Mouse (Mus musculus) liver, embryonic 15.5 days (tissue): ENCODE results near the gene Manf. TPM values are rescaled to one million over a fixed set of nuclear protein-coding genes. Genes with fewer than 3 reads are reported as not detected.

ENCODE experiments used
- ATAC-seq: fragments of 200-750 bp; cut with Nextera tagmentation; 2 replicates; pipeline ENCODE4 v1.8.0; 2017; ENCODE audit warnings: moderate number of reproducible peaks, mild to moderate bottlenecking, moderate library complexity; ENCODE audit not compliant: insufficient read depth
- H3K27ac ChIP-seq: fragments of 300-500 bp; sonication (generic); replicated peaks from 2 replicates; pipeline ENCODE4 v1.5.1; 2015; ENCODE audit warnings: mild to moderate bottlenecking, inconsistent platforms
- H3K27me3 ChIP-seq: fragments of 300-500 bp; sonication (generic); 2 replicates; pipeline ENCODE4 v1.6.1; 2015; ENCODE audit warnings: mild to moderate bottlenecking, inconsistent platforms
- H3K36me3 ChIP-seq: fragments of 300-500 bp; sonication (generic); replicated peaks from 2 replicates; pipeline ENCODE4 v1.6.1; 2015; ENCODE audit warnings: moderate library complexity, mild to moderate bottlenecking, inconsistent platforms
- H3K4me1 ChIP-seq: fragments of 300-500 bp; sonication (generic); replicated peaks from 2 replicates; pipeline ENCODE4 v1.6.1; 2015; ENCODE audit warnings: inconsistent platforms
- H3K4me2 ChIP-seq: fragments of 300-500 bp; sonication (generic); 2 replicates; pipeline ENCODE4 v1.6.1; 2015; ENCODE audit warnings: moderate library complexity, mild to moderate bottlenecking, inconsistent platforms
- H3K4me3 ChIP-seq: fragments of 300-500 bp; sonication (generic); replicated peaks from 2 replicates; pipeline ENCODE4 v1.5.1; 2015; ENCODE audit warnings: mild to moderate bottlenecking, inconsistent platforms
- H3K9ac ChIP-seq: fragments of 300-500 bp; sonication (generic); 2 replicates; pipeline ENCODE4 v1.6.1; 2015; ENCODE audit warnings: moderate library complexity, mild to moderate bottlenecking, inconsistent platforms
- H3K9me3 ChIP-seq: fragments of 300-500 bp; sonication (generic); replicated peaks from 2 replicates; pipeline ENCODE4 v1.6.1; 2016; ENCODE audit warnings: inconsistent platforms
- WGBS: fragments of 180-500 bp; shearing (Covaris S2); methylation state at CpG from one replicate; pipeline ENCODE4 v1.1.7; 2015; ENCODE audit warnings: mixed read lengths; ENCODE audit not compliant: insufficient replicate concordance; 5-methylcytosine and 5-hydroxymethylcytosine counted together
- polyA plus RNA-seq: library from polyadenylated mRNA; unstranded; fragments of >200 nt; fragmentation: Nextera tagmentation; extraction: Ambion mirVana; gene quantifications from 2 replicates; pipeline ENCODE4 v1.2.1, GENCODE M21; 2015

The Manf gene
- 135 and 152 TPM in 2 replicates for polyA plus RNA-seq

DNA sequence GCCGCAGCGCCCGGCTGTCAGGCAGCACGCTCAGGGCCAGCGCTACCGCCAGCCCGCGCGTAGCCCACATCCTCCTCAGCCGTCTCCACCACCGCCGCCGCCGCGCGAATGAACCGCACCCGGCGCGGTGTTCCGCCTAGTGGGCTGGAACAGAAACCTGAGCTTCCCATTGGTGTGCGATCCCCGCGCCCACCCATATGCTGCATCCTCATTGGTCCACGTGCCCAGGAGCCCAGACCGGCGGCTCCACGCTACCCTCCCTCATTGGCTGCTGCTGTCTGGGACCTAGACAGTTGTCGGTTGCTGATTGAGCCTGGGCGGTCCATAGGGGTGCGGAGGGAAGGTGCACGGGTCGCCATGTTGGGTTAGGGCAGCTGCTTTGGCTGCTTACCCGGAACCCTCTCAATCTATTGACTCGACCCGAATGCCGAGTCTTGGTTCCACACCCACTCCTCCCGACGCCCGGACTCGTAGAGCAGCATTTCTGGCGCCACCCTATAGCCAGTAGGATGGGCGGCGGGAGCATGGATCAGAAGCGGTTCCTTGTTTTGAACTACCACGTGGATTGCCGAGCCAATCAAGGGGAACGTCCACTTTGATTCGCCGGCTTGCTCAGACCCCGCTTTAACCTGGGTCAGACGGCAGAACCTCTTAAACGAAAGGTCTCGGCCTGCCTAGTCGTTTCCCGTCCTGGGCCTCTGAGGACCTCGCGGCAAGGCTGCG lies at the start of gene Manf:
Manf (minus strand) TSS at position 151 of the 723 bp plus-strand sequence.
- Histone ChIP-seq H3K27me3 (no peaks in the 10 kb centered on the region), H3K4me2 (peak within 1 kb of the TSS; percentile 90), H3K27ac (peak within 1 kb of the TSS; percentile 93), H3K9ac (peak within 1 kb of the TSS; percentile 96), H3K9me3 (no peaks in the 10 kb centered on the region), H3K36me3 (peaks cover 33% of the 10 kb centered on the region), H3K4me3 (peak within 1 kb of the TSS; percentile 98), H3K4me1 (peaks cover 52% of the 10 kb centered on the region)
- under 1% methylated on average over 59 of the region's 59 CpGs for WGBS
- peak; percentile 96 for ATAC-seq

DNA sequence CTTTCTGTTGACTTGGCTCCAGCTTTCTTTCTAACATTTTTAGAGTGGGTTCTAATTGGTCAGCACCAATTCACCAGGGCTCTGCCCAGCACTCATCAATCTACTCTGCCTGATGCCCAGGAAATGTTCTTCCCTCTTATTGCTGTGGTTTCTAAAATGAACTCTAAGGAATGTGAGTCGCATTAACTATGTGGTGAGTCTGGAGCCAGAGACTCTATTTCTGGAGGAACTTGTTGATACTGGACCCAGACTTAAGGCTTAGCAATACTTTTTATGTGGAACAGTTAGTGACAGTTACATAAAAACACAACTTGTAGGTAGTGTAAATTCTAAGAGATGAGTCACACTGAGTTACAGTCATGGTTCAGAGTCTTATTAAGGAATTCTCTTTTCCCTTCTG lies 43.2 kb upstream of the Manf start:
- Histone ChIP-seq H3K9ac (no peak overlapping the region), H3K4me3 (no peak overlapping the region), H3K27me3 (no peaks in the 10 kb centered on the region), H3K9me3 (no peaks in the 10 kb centered on the region), H3K4me2 (no peak overlapping the region), H3K4me1 (no peaks in the 10 kb centered on the region), H3K27ac (no peak overlapping the region), H3K36me3 (no peaks in the 10 kb centered on the region)
- ATAC-seq = no peak
- 67% methylated on average over 1 of the region's 1 CpGs for WGBS

DNA sequence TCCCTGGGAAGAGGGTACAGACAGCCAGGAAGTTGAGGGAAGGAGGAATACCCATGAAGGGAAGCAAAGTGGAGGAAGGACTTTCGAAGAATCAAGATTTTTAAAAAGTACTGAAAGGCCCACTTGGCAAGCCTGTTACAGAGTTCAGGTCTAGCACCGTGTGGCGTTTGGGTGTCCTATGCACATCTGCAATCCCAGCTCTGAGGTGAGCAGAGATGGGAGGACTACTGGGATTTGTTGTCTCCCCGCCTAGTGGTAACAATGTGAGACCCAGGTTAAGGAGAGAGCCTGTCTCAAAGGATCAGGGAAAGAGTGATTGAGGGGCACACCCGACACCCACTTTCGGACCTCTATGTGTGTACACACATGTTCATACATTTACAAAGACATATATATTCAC lies 23.1 kb upstream of the Manf start:
- Histone ChIP-seq H3K27me3 (no peaks in the 10 kb centered on the region), H3K4me1 (no peaks in the 10 kb centered on the region), H3K36me3 (no peaks in the 10 kb centered on the region), H3K4me3 (no peak overlapping the region), H3K27ac (no peak overlapping the region), H3K4me2 (no peak overlapping the region), H3K9ac (no peak overlapping the region), H3K9me3 (no peaks in the 10 kb centered on the region)
- 58% methylated on average over 6 of the region's 6 CpGs for WGBS
- no peak for ATAC-seq

DNA sequence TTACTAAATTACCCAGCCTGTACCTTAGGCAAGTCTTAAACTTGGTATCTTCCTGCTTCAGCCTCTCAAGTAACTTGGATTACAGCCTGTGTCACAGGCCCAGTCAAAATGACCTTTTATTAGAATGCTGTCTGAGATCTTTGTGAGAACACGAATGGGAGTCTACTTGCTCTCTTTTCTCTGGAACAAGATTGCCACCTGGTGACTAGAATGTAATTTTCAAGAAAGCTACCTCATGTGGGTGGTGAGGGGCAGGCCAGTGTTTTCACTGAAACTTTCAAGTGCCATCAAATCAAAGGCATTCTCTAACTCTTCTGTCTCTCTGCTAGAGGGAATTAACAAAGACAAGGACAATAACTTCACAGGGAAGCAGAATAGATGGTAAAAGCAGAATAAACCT lies 22.0 kb upstream of the Manf start:
- Histone ChIP-seq H3K4me3 (no peak overlapping the region), H3K9me3 (no peaks in the 10 kb centered on the region), H3K36me3 (no peaks in the 10 kb centered on the region), H3K4me2 (no peak overlapping the region), H3K27me3 (no peaks in the 10 kb centered on the region), H3K9ac (no peak overlapping the region), H3K27ac (no peak overlapping the region), H3K4me1 (peaks cover under 1% of the 10 kb centered on the region; the same call in 1 of the 2 replicates)
- 15% methylated on average over 1 of the region's 1 CpGs for WGBS
- no peak for ATAC-seq

DNA sequence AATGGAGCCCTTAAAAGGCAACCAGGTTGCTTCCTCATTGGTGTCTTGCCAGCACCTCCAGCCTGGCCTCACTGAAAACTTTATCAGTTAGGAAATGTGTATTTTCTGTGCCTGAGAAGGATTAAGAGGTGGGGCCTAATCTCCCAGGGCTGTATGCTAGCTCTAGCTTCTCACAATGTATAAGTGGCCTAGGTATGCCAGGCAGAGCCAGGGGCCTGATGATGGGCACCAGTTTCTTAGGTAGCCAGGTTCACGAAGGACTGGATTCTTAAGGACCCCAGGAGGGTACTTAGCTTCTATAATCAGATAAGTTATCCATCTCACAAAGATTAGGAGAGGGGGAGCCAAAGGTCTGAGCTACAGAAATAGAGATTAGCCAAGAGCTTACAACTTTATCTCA lies 19.8 kb upstream of the Manf start:
- no peaks in the 10 kb centered on the region for H3K9me3 ChIP-seq
- H3K4me3 ChIP-seq = no peak overlapping the region
- H3K9ac ChIP-seq = no peak overlapping the region
- H3K27me3 ChIP-seq = no peaks in the 10 kb centered on the region
- no peaks in the 10 kb centered on the region for H3K36me3 ChIP-seq
- no peak for ATAC-seq
- WGBS = 56% methylated on average over 1 of the region's 1 CpGs
- H3K27ac ChIP-seq = no peak overlapping the region
- peaks cover 3% of the 10 kb centered on the region; the same call in 1 of the 2 replicates for H3K4me1 ChIP-seq
- H3K4me2 ChIP-seq = no peak overlapping the region

DNA sequence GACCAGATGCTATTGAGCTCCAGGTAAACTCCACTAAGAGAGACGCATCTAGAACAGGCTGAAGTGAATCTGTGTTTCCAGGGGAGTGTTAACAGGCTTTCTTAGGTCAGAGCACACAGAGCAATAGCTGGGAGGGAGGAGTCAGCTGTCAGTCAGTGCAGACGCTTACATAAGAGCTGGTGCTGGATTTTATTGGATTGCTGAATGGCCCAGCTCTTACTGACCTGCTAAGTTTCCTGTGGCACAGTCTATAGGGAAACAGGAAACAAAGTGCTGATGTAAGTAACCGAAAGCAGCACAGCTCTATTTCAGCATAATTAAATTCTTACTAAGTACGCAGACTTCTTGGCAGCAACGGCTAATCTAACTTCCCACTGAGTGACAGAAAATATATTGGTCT lies 16.9 kb upstream of the Manf start:
- 0 out of 2 replicates have a peak, but pooled peaks have one; percentile 22 for ATAC-seq
- WGBS = 12% methylated on average over 5 of the region's 5 CpGs
- H3K27ac ChIP-seq = no peak overlapping the region
- no peak overlapping the region for H3K4me3 ChIP-seq
- no peaks in the 10 kb centered on the region for H3K27me3 ChIP-seq
- H3K36me3 ChIP-seq = no peaks in the 10 kb centered on the region
- no peaks in the 10 kb centered on the region for H3K9me3 ChIP-seq
- H3K9ac ChIP-seq = no peak overlapping the region
- peaks cover 3% of the 10 kb centered on the region; the same call in 1 of the 2 replicates for H3K4me1 ChIP-seq
- no peak overlapping the region for H3K4me2 ChIP-seq

DNA sequence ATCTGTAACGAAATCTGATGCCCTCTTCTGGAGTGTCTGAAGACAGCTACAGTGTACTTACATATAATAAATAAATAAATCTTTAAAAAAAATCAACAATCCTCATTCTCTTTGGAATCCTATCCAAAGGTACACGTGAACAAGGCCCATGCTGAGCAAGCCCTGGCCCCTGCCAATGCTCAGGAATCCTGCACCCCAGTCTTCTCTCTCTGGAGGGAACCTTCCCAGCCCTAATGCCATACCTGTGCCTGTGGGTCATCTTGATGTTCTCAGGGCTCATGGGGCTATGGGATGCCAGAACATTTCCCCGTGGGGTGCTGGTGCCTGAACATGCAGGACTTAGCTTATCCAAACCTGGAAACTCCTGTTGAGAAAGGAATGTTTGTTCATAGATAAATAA lies 16.4 kb upstream of the Manf start:
- H3K4me1 ChIP-seq = peaks cover 3% of the 10 kb centered on the region; the same call in 1 of the 2 replicates
- no peaks in the 10 kb centered on the region for H3K36me3 ChIP-seq
- ATAC-seq = no peak
- no peak overlapping the region for H3K9ac ChIP-seq
- no peaks in the 10 kb centered on the region for H3K27me3 ChIP-seq
- no peak overlapping the region for H3K4me3 ChIP-seq
- 52% methylated on average over 3 of the region's 3 CpGs for WGBS
- no peaks in the 10 kb centered on the region for H3K9me3 ChIP-seq
- no peak overlapping the region for H3K4me2 ChIP-seq
- no peak overlapping the region for H3K27ac ChIP-seq

DNA sequence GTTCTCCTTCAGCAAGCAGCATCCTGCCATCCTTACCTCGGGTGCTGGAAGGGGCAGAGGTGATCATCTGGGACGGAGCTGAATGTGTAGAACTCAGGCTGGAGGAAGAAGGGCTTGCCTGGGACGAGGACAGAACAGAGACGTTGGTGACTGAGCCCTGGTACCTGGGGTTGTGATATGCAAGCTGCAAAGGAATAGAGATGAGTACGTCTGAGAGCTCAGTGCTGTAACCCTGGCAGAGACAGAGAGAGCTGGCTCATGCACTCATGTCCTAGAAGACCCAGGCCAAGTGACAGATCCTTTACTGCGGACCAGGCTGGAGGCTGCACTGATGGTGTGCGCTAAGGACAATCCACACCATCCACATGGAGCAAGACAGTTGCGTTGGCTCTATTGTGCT lies 14.8 kb upstream of the Manf start:
- H3K9me3 ChIP-seq = no peaks in the 10 kb centered on the region
- H3K36me3 ChIP-seq = no peaks in the 10 kb centered on the region
- H3K4me1 ChIP-seq = peaks cover 3% of the 10 kb centered on the region; the same call in 1 of the 2 replicates
- H3K27me3 ChIP-seq = no peaks in the 10 kb centered on the region
- WGBS = 66% methylated on average over 8 of the region's 8 CpGs
- no peak overlapping the region for H3K4me3 ChIP-seq
- H3K27ac ChIP-seq = no peak overlapping the region
- H3K4me2 ChIP-seq = no peak overlapping the region
- no peak for ATAC-seq
- H3K9ac ChIP-seq = no peak overlapping the region

DNA sequence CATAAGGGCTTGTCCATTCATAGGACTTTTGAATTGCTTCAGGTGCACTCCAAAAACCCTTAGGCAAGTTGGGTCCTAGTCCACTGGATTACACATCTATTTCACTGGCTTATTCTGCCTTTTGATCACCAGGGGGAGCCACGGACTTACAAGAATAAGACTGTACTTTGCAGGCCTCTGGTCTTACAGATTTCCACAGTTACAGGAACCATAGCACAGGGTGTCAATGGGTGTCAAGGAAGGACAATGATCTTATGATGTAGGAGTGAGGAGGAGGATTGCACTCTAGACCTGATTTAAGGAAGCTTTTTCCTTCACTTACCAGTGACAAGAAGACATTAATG lies 12.0 kb upstream of the Manf start:
- Histone ChIP-seq H3K4me3 (no peak overlapping the region), H3K27ac (no peak overlapping the region), H3K4me1 (0 out of 2 replicates have a peak, but pooled peaks cover 3% of the 10 kb centered on the region), H3K9me3 (no peaks in the 10 kb centered on the region), H3K4me2 (no peak overlapping the region), H3K9ac (no peak overlapping the region), H3K27me3 (no peaks in the 10 kb centered on the region), H3K36me3 (no peaks in the 10 kb centered on the region)
- ATAC-seq = no peak
- 4% methylated on average over 1 of the region's 1 CpGs for WGBS

DNA sequence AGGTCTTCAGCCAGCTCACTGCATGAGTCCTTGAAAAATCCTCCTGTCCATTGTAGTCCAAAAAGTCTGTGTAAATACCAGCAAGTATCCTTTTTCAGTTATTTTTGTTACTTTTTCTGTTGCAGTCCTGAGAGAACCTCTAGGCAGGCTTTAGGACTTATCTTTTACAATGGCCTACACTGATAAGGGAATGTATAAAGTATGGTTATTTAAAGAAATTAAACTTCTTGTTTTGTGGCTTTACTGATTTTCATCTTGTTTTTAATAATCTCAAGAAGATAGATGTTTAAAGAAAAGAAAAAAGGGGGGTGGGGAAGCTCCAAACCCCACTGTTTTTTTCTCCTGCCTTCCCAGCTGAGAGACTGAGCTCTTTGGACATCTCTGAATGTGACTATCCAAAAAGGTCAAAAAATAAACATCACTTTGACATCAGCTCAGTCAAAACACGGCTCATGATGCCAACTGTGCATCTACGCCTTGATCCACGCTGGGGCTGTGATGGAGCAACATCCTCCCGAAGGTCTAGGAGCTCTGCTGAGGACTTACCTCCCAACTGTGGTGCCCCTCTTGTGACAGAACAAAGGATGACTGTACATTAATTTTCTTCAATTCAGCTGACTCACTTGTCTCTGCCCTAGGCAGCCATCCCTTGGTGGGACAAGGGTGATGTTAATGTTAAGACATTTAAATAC lies 11.5 kb upstream of the Manf start:
- ATAC-seq = no peak
- H3K9me3 ChIP-seq = no peaks in the 10 kb centered on the region
- H3K4me2 ChIP-seq = no peak overlapping the region
- no peak overlapping the region for H3K27ac ChIP-seq
- H3K4me1 ChIP-seq = no peaks in the 10 kb centered on the region
- H3K36me3 ChIP-seq = no peaks in the 10 kb centered on the region
- H3K27me3 ChIP-seq = no peaks in the 10 kb centered on the region
- no peak overlapping the region for H3K4me3 ChIP-seq
- no peak overlapping the region for H3K9ac ChIP-seq
- 53% methylated on average over 4 of the region's 4 CpGs for WGBS

DNA sequence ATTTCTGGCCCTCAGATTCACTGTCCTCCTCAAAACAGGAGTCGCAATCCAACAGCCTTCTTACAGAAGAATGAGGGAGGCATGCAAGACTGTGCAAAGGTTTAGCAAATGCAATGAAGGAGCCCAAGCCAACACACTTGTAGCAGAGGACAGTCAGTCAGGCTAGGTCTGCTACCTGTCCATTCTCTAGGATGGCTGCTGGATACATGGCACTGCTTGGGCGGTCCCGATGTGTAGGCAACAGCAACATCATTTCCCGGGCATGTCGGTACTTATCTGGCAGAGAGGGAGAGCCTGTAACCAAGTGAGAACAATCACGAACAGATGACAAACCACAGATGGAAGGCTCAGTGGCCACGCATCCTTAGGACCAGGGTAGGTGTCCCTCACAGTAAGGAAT lies 9.8 kb upstream of the Manf start:
- no peak for ATAC-seq
- no peak overlapping the region for H3K4me3 ChIP-seq
- H3K27ac ChIP-seq = no peak overlapping the region
- H3K27me3 ChIP-seq = no peaks in the 10 kb centered on the region
- H3K4me1 ChIP-seq = no peaks in the 10 kb centered on the region
- H3K9ac ChIP-seq = no peak overlapping the region
- no peak overlapping the region for H3K4me2 ChIP-seq
- H3K9me3 ChIP-seq = no peaks in the 10 kb centered on the region
- 67% methylated on average over 7 of the region's 7 CpGs for WGBS
- H3K36me3 ChIP-seq = no peaks in the 10 kb centered on the region
